7 mouse cellular contexts compared by ENCODE assay signal in genomic region chr3:58577067-58577503, GRCm38 (mm10). TPM values are rescaled to one million over a fixed set of nuclear protein-coding genes. Genes with fewer than 3 reads are reported as not detected.
DNase-seq lines count a peak whose midpoint lies in the region; ATAC-seq and TF ChIP-seq lines count a peak whose summit lies in the region.

No protein-coding gene starts in this region.

- H3K4me3 ChIP-seq in ES-Bruce4 (ENCODE audit: low read depth, low read length) = peak overlapping the region; percentile 83
- peak overlapping the region; percentile 95 for H3K4me3 ChIP-seq in heart, embryonic 16.5 days (ENCODE audit: low read length)
- H3K4me3 ChIP-seq in lung, postnatal 0 days (ENCODE audit: low read depth, low read length) = peak overlapping the region; percentile 95

- no peak for TF ChIP-seq CTCF in ES-Bruce4 (IDR thresholded peaks at IDR 0.05; ENCODE audit: low read depth, low read length)
- 0 out of 2 replicates have a peak, but pooled peaks have one; percentile 0 for TF ChIP-seq CTCF in lung, postnatal 0 days (IDR thresholded peaks at IDR 0.05)

- H3K4me1 ChIP-seq in ES-Bruce4 (ENCODE audit: control insufficient read depth, insufficient read depth, low read length) = no peaks in the 10 kb centered on the region
- H3K4me1 ChIP-seq in heart, embryonic 16.5 days (ENCODE audit: control insufficient read depth, insufficient read depth, low read length) = peaks cover 14% of the 10 kb centered on the region
- H3K4me1 ChIP-seq in lung, postnatal 0 days (ENCODE audit: insufficient read depth, low read depth, low read length) = 0 out of 2 replicates have a peak, but pooled peaks cover 2% of the 10 kb centered on the region

- H3K4me2 ChIP-seq in heart, embryonic 16.5 days (ENCODE audit: low read depth, low read length) = peak overlapping the region; percentile 75
- peak overlapping the region; percentile 53 for H3K4me2 ChIP-seq in lung, postnatal 0 days (replicated peaks; ENCODE audit: low read depth, low read length)

- WGBS in heart, embryonic 16.5 days = under 1% methylated on average over 36 of the region's 36 CpGs
- WGBS in lung, postnatal 0 days = under 1% methylated on average over 27 of the region's 36 CpGs

- ATAC-seq in heart, embryonic 16.5 days (replicated peaks; ENCODE audit: extremely low read depth, insufficient read depth, low FRiP score) = peak; percentile 86
- ATAC-seq in lung, postnatal 0 days = peak; percentile 85

- no peak for TF ChIP-seq EP300 in ES-Bruce4 (IDR thresholded peaks at IDR 0.05; ENCODE audit: insufficient read depth, low read depth, low read length)
- no peak for TF ChIP-seq EP300 in lung, postnatal 0 days (IDR thresholded peaks at IDR 0.05)

- no peaks in the 10 kb centered on the region for H3K9me3 ChIP-seq in ES-Bruce4 (replicated peaks; ENCODE audit: control insufficient read depth, insufficient read depth, low read length, poor library complexity, severe bottlenecking)
- no peaks in the 10 kb centered on the region for H3K9me3 ChIP-seq in heart, embryonic 16.5 days (replicated peaks; ENCODE audit: control insufficient read depth, low read length)
- no peaks in the 10 kb centered on the region for H3K9me3 ChIP-seq in lung, postnatal 0 days (ENCODE audit: low read length)

- H3K27ac ChIP-seq in ES-Bruce4 (ENCODE audit: insufficient read depth, low read length) = peak overlapping the region; percentile 83; the same call in 1 of the 2 replicates
- H3K27ac ChIP-seq in heart, embryonic 16.5 days (ENCODE audit: low read length) = peak overlapping the region; percentile 99
- peak overlapping the region; percentile 99 for H3K27ac ChIP-seq in lung, postnatal 0 days (ENCODE audit: low read length)

- TF ChIP-seq POLR2A in ES-Bruce4 (IDR thresholded peaks at IDR 0.05; ENCODE audit: insufficient read depth, low read length) = no peak

- DNase-seq in 416B (ENCODE audit: low read depth) = peak; percentile 45
- peak; percentile 67 for DNase-seq in embryo, embryonic 11 days
- peak; percentile 58 to 73 for DNase-seq in kidney, postnatal 36 days
- peak; percentile 63 for DNase-seq in lung, postnatal 0 days (ENCODE audit: low spot score)
- peak; percentile 8 to 26 for DNase-seq in right cerebral cortex, postnatal 36 days (ENCODE audit: low spot score in 2 of 2)

- H3K36me3 ChIP-seq in ES-Bruce4 (ENCODE audit: control insufficient read depth, insufficient read depth, low read length, poor library complexity, severe bottlenecking) = peaks cover 10% of the 10 kb centered on the region
- peaks cover 5% of the 10 kb centered on the region; the same call in 1 of the 2 replicates for H3K36me3 ChIP-seq in heart, embryonic 16.5 days (ENCODE audit: control insufficient read depth, insufficient read depth)
- no peaks in the 10 kb centered on the region for H3K36me3 ChIP-seq in lung, postnatal 0 days (ENCODE audit: insufficient read depth, low read length)

- H3K9ac ChIP-seq in ES-Bruce4 (ENCODE audit: low read depth, poor library complexity, severe bottlenecking) = peak overlapping the region; percentile 99
- peak overlapping the region; percentile 100 for H3K9ac ChIP-seq in heart, embryonic 16.5 days (ENCODE audit: low read length)
- peak overlapping the region; percentile 98 for H3K9ac ChIP-seq in lung, postnatal 0 days (replicated peaks; ENCODE audit: low read depth)

- no peaks in the 10 kb centered on the region for H3K27me3 ChIP-seq in ES-Bruce4 (ENCODE audit: control insufficient read depth, insufficient read depth, low read length, poor library complexity, severe bottlenecking)
- no peaks in the 10 kb centered on the region for H3K27me3 ChIP-seq in heart, embryonic 16.5 days (ENCODE audit: control insufficient read depth, insufficient read depth, low read length)
- no peaks in the 10 kb centered on the region for H3K27me3 ChIP-seq in lung, postnatal 0 days (replicated peaks; ENCODE audit: insufficient read depth, low read length)

RNA-seq across cellular contexts. Expression of gene Selenot, which starts 0.6 kb away (rescaled TPM):
- 121 and 134 TPM in 2 replicates for polyA plus RNA-seq in ES-Bruce4 (2011; ENCODE audit: insufficient read depth, insufficient read length, low read depth, missing spikeins)
- 17.9 and 20.6 TPM in 2 replicates for polyA plus RNA-seq in heart, embryonic 16.5 days (2015; fragmentation: Nextera tagmentation; extraction: Ambion mirVana)
- polyA plus RNA-seq in lung, postnatal 0 days (2015; fragmentation: Nextera tagmentation; extraction: Ambion mirVana) = 15.1 and 18.9 TPM in 2 replicates

RNA-seq across cellular contexts. Expression of gene Serp1, which starts 51.4 kb away (rescaled TPM):
- 47.4 and 48.0 TPM in 2 replicates for polyA plus RNA-seq in ES-Bruce4 (2011; ENCODE audit: insufficient read depth, insufficient read length, low read depth, missing spikeins)
- 85.6 and 98.4 TPM in 2 replicates for polyA plus RNA-seq in heart, embryonic 16.5 days (2015; fragmentation: Nextera tagmentation; extraction: Ambion mirVana)
- polyA plus RNA-seq in lung, postnatal 0 days (2015; fragmentation: Nextera tagmentation; extraction: Ambion mirVana) = 117 and 126 TPM in 2 replicates

RNA-seq across cellular contexts. Expression of gene Eif2a, which starts 51.5 kb away (rescaled TPM):
- polyA plus RNA-seq in ES-Bruce4 (2011; ENCODE audit: insufficient read depth, insufficient read length, low read depth, missing spikeins) = 184 and 196 TPM in 2 replicates
- 32.7 and 35.7 TPM in 2 replicates for polyA plus RNA-seq in heart, embryonic 16.5 days (2015; fragmentation: Nextera tagmentation; extraction: Ambion mirVana)
- polyA plus RNA-seq in lung, postnatal 0 days (2015; fragmentation: Nextera tagmentation; extraction: Ambion mirVana) = 25.7 and 28.7 TPM in 2 replicates

RNA-seq across cellular contexts. Expression of gene Erich6, which starts 59.9 kb away (rescaled TPM):
- not detected in 2 replicates for polyA plus RNA-seq in ES-Bruce4 (2011; ENCODE audit: insufficient read depth, insufficient read length, low read depth, missing spikeins)
- 0.07 and 0.09 TPM in 2 replicates for polyA plus RNA-seq in heart, embryonic 16.5 days (2015; fragmentation: Nextera tagmentation; extraction: Ambion mirVana)
- 0.06 TPM in 1 of 2 replicates, not detected in the other for polyA plus RNA-seq in lung, postnatal 0 days (2015; fragmentation: Nextera tagmentation; extraction: Ambion mirVana)

Comparison
In these comparisons a context has a peak if more than half of its experiments do, and no peak if none do; other contexts are left out.
1. Peak in every context shown above with its lines: DNase-seq, ATAC-seq, H3K4me3 ChIP-seq and H3K27ac ChIP-seq.
2. DNase-seq: peak in every context shown above with its lines; median percentile 67 in embryo, embryonic 11 days; 66 in kidney, postnatal 36 days; 63 in lung, postnatal 0 days; 45 in 416B; 17 in right cerebral cortex, postnatal 36 days.